Mouse (Mus musculus): ENCODE measurements around the gene Gm21693.
"Not testable (repeated sequence)": the region's sequence is repeated elsewhere in the genome, so short reads cannot be mapped to it uniquely, and the experiment has no call there.

The Gm21693 gene

GRCm38 (mm10) chrY:3345229-3345628 lies at the start of gene Gm21693:
Gm21693 (minus strand) TSS chrY:3345329.
- DNase-seq = not testable (repeated sequence)

- DNase-seq = not testable (repeated sequence)
These were observed 4.5 kb downstream of the Gm21693 start for GRCm38 (mm10) chrY:3340661-3341060.

GRCm38 (mm10) chrY:3306349-3306748 lies 38.8 kb downstream of the Gm21693 start, which contains the start of gene Gm21677:
Gm21677 (minus strand) TSS chrY:3306449.
- DNase-seq = not testable (repeated sequence)

Measured in cerebellum, postnatal 10 days (tissue).